Mouse (Mus musculus): Measurements from ENCODE around the gene Zfhx3. TPM values are rescaled to one million over a fixed set of nuclear protein-coding genes. Genes with fewer than 3 reads are reported as not detected.

Zfhx3 gene
- polyA plus RNA-seq, 1 experiment from 2014 or later, result 17.8 TPM

GRCm38 (mm10) chr8:108950311-108950710 lies 1007.9 kb downstream of the Zfhx3 start:
- peaks cover 44% of the 10 kb centered on the region for H3K36me3 ChIP-seq (ENCODE audit: control insufficient read depth, insufficient read depth, low read length)

GRCm38 (mm10) chr8:108951560-108951959 lies 1009.1 kb downstream of the Zfhx3 start:
- Histone ChIP-seq H3K4me1 (ENCODE audit: control insufficient read depth, insufficient read depth, low read depth, low read length) (no peaks in the 10 kb centered on the region), H3K27me3 (replicated peaks; ENCODE audit: control insufficient read depth, insufficient read depth, low read length) (no peaks in the 10 kb centered on the region), H3K4me3 (ENCODE audit: low read length) (no peak overlapping the region), H3K27ac (ENCODE audit: low read depth, low read length) (no peak overlapping the region), H3K9ac (ENCODE audit: low read depth, low read length) (no peak overlapping the region), H3K4me2 (ENCODE audit: low read length) (no peak overlapping the region), H3K9me3 (ENCODE audit: control insufficient read depth, low read length) (peaks cover 28% of the 10 kb centered on the region), H3K36me3 (ENCODE audit: control insufficient read depth, insufficient read depth, low read length) (peaks cover 50% of the 10 kb centered on the region)
- ATAC-seq, result no peak
- WGBS, result 95% methylated on average over 12 of the region's 12 CpGs

More at GRCm38 (mm10) chr8:108950311-108950710, 1007.9 kb downstream of the Zfhx3 start:
- Histone ChIP-seq H3K27ac (ENCODE audit: low read depth, low read length) (no peak overlapping the region), H3K27me3 (replicated peaks; ENCODE audit: control insufficient read depth, insufficient read depth, low read length) (no peaks in the 10 kb centered on the region), H3K4me3 (ENCODE audit: low read length) (no peak overlapping the region), H3K4me2 (ENCODE audit: low read length) (no peak overlapping the region), H3K9ac (ENCODE audit: low read depth, low read length) (no peak overlapping the region), H3K9me3 (ENCODE audit: control insufficient read depth, low read length) (peaks cover 24% of the 10 kb centered on the region), H3K4me1 (ENCODE audit: control insufficient read depth, insufficient read depth, low read depth, low read length) (no peaks in the 10 kb centered on the region)
- WGBS, result 97% methylated on average over 21 of the region's 21 CpGs
- no peak for ATAC-seq

GRCm38 (mm10) chr8:108956416-108956815 lies 1014.0 kb downstream of the Zfhx3 start:
- ATAC-seq, result no peak
- H3K4me1 ChIP-seq (ENCODE audit: control insufficient read depth, insufficient read depth, low read depth, low read length), result no peaks in the 10 kb centered on the region
- no peak overlapping the region for H3K27ac ChIP-seq (ENCODE audit: low read depth, low read length)
- peak overlapping the region; percentile 43 for H3K4me2 ChIP-seq (ENCODE audit: low read length)
- 50% methylated on average over 37 of the region's 37 CpGs for WGBS
- peak overlapping the region; percentile 34 for H3K4me3 ChIP-seq (ENCODE audit: low read length)
- peaks cover 5% of the 10 kb centered on the region; the same call in 1 of the 2 replicates for H3K9me3 ChIP-seq (ENCODE audit: control insufficient read depth, low read length)
- no peaks in the 10 kb centered on the region for H3K27me3 ChIP-seq (replicated peaks; ENCODE audit: control insufficient read depth, insufficient read depth, low read length)
- peaks cover 15% of the 10 kb centered on the region for H3K36me3 ChIP-seq (ENCODE audit: control insufficient read depth, insufficient read depth, low read length)
- H3K9ac ChIP-seq (ENCODE audit: low read depth, low read length), result peak overlapping the region; percentile 9; the same call in 1 of the 2 replicates

DNA sequence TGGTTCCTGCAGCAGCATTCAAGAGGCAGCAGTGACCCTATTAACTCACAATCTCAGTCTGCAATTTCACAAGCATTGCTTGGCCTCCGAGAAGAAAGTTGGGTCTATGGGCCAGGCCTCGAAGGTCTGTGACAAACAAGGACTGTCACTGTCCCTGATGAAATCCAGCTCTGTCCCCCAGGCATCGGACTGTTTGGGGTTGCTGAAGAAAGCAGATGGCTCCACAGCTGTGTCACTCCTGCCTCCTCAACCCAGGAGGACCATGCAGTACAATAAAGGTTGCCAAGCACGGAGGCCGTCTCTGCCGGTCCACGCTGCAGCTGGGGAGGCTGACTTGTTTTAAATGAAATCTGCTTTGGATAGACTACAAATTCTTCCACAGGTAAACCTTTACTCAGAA lies 1020.1 kb downstream of the Zfhx3 start:
- ATAC-seq, result no peak
- H3K4me2 ChIP-seq (ENCODE audit: low read length), result no peak overlapping the region
- no peaks in the 10 kb centered on the region for H3K9me3 ChIP-seq (ENCODE audit: control insufficient read depth, low read length)
- no peak overlapping the region for H3K27ac ChIP-seq (ENCODE audit: low read depth, low read length)
- no peak overlapping the region for H3K4me3 ChIP-seq (ENCODE audit: low read length)
- no peaks in the 10 kb centered on the region for H3K36me3 ChIP-seq (ENCODE audit: control insufficient read depth, insufficient read depth, low read length)
- H3K27me3 ChIP-seq (replicated peaks; ENCODE audit: control insufficient read depth, insufficient read depth, low read length), result no peaks in the 10 kb centered on the region
- WGBS, result 48% methylated on average over 7 of the region's 7 CpGs
- H3K9ac ChIP-seq (ENCODE audit: low read depth, low read length), result no peak overlapping the region
- no peaks in the 10 kb centered on the region for H3K4me1 ChIP-seq (ENCODE audit: control insufficient read depth, insufficient read depth, low read depth, low read length)

- Histone ChIP-seq H3K9me3 (ENCODE audit: control insufficient read depth, low read length) (no peaks in the 10 kb centered on the region), H3K4me3 (ENCODE audit: low read length) (no peak overlapping the region), H3K4me1 (ENCODE audit: control insufficient read depth, insufficient read depth, low read depth, low read length) (no peaks in the 10 kb centered on the region), H3K36me3 (ENCODE audit: control insufficient read depth, insufficient read depth, low read length) (no peaks in the 10 kb centered on the region), H3K27ac (ENCODE audit: low read depth, low read length) (no peak overlapping the region), H3K4me2 (ENCODE audit: low read length) (no peak overlapping the region), H3K9ac (ENCODE audit: low read depth, low read length) (no peak overlapping the region), H3K27me3 (replicated peaks; ENCODE audit: control insufficient read depth, insufficient read depth, low read length) (no peaks in the 10 kb centered on the region)
- no peak for ATAC-seq
- WGBS, result 88% methylated on average over 2 of the region's 2 CpGs
Measured at GRCm38 (mm10) chr8:108963181-108963580, 1020.7 kb downstream of the Zfhx3 start.

DNA sequence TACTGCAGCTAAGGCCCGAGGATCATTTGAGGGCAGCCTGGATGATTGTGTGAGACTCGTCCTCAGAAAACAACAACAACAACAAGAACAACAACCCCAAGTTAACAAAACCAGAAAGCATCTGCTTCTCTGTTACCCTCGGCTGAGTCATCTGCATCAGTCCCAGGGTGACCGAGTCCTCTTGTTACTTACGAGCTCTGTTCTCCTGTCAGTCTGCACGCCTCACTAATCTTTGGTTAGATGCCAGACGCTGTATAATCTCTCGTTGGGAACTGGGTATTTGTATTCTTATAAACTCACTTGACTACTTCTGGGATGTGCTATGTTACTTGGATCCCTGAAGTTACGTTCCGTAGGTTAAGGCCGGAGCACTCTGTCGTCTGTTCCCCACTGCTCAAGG lies 1023.6 kb downstream of the Zfhx3 start:
- no peaks in the 10 kb centered on the region for H3K36me3 ChIP-seq (ENCODE audit: control insufficient read depth, insufficient read depth, low read length)
- 58% methylated on average over 12 of the region's 12 CpGs for WGBS
- H3K4me2 ChIP-seq (ENCODE audit: low read length), result no peak overlapping the region
- H3K27ac ChIP-seq (ENCODE audit: low read depth, low read length), result no peak overlapping the region
- no peak for ATAC-seq
- no peaks in the 10 kb centered on the region for H3K27me3 ChIP-seq (replicated peaks; ENCODE audit: control insufficient read depth, insufficient read depth, low read length)
- no peaks in the 10 kb centered on the region for H3K4me1 ChIP-seq (ENCODE audit: control insufficient read depth, insufficient read depth, low read depth, low read length)
- no peak overlapping the region for H3K9ac ChIP-seq (ENCODE audit: low read depth, low read length)
- no peaks in the 10 kb centered on the region for H3K9me3 ChIP-seq (ENCODE audit: control insufficient read depth, low read length)
- no peak overlapping the region for H3K4me3 ChIP-seq (ENCODE audit: low read length)

DNA sequence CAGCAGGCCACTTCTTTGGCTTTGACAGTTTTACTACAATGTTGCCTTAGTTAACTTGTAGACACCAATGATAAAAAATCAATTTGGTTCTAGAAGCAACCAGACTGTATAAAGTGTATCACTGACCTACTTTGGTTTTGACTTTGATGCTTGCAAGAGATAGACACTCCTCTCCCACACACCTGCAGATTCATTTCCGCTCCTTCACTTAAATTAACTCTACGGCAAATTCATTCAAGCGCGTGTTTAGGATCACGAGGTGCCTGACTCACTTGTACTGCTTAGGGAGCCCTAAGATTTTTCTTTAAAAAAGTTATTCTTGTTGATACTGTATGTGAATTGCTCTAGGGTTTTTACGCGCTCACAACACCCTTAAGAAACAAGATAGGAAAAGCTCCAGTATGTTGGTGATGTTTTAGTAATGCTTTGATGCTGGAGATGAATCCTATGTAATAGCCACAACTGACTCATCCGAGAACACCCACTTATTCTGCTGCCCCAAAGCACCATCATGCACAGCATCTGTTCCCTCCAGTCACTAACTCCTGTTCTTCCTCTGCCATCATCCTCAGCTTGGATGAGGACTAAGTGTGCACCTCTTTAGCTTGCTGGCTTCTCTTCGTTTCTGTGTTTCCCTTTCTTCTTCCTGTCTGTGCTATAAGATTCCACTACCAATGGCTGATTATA lies 1031.3 kb downstream of the Zfhx3 start:
- Histone ChIP-seq H3K9ac (ENCODE audit: low read depth, low read length) (no peak overlapping the region), H3K4me3 (ENCODE audit: low read length) (no peak overlapping the region), H3K27me3 (replicated peaks; ENCODE audit: control insufficient read depth, insufficient read depth, low read length) (no peaks in the 10 kb centered on the region), H3K4me1 (ENCODE audit: control insufficient read depth, insufficient read depth, low read depth, low read length) (no peaks in the 10 kb centered on the region), H3K36me3 (ENCODE audit: control insufficient read depth, insufficient read depth, low read length) (no peaks in the 10 kb centered on the region), H3K9me3 (ENCODE audit: control insufficient read depth, low read length) (no peaks in the 10 kb centered on the region), H3K27ac (ENCODE audit: low read depth, low read length) (no peak overlapping the region), H3K4me2 (ENCODE audit: low read length) (no peak overlapping the region)
- no peak for ATAC-seq
- whole genome bisulfite sequencing, result 90% methylated on average over 9 of the region's 9 CpGs

DNA sequence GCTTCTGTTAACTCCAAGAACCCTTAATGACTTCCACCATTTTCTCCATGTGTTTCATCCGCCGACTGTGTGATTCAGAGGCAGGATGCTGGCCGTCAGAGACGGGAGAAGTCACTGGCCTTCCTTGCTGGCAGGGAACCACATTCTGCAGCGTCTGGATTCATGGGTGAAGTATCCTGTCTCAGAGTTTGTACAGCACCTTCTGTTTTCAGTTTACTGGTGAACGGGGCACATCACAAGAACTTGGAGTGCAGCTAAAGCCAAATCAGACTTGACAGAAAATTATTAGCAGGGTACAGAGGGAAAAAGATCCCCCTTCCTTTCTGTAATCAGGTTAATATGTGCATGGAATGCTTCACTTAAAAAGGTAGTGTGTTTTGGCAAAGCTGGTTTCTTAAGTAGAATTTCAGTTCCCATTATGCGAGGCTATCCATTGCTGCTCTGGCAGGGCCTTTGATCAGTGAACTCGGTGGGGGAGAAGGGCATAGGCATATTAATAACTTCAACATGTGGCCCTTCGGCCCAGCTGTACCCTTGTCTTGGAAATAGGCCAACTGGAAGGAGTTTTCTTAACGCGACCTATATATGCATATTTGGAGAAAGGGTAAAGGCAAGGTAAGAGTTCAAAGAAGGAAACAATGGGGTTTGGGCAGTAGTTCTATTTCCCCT lies 1035.4 kb downstream of the Zfhx3 start:
- ATAC-seq, result no peak
- Histone ChIP-seq H3K4me3 (ENCODE audit: low read length) (no peak overlapping the region), H3K27ac (ENCODE audit: low read depth, low read length) (no peak overlapping the region), H3K4me1 (ENCODE audit: control insufficient read depth, insufficient read depth, low read depth, low read length) (no peaks in the 10 kb centered on the region), H3K36me3 (ENCODE audit: control insufficient read depth, insufficient read depth, low read length) (no peaks in the 10 kb centered on the region), H3K4me2 (ENCODE audit: low read length) (no peak overlapping the region), H3K9me3 (ENCODE audit: control insufficient read depth, low read length) (no peaks in the 10 kb centered on the region), H3K9ac (ENCODE audit: low read depth, low read length) (no peak overlapping the region), H3K27me3 (replicated peaks; ENCODE audit: control insufficient read depth, insufficient read depth, low read length) (no peaks in the 10 kb centered on the region)
- whole genome bisulfite sequencing, result 59% methylated on average over 11 of the region's 11 CpGs

DNA sequence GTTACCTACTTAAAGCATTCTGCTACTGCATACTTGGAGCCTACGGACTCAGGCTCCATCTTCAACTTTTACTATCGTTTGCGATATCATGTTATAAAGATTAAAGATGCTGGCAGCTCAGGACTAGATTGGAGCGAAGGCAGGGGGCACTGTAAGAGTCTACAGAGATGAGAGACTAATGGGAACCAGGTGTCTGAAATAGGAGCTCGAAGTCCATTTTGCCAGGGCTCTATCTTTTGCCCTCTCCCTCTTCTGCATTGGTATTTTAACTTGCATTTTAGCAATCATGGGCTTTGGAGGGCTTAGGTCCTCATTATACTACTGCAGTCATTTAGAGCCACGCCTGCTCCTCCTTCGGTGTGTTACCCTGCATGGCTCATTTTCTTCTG lies 1035.9 kb downstream of the Zfhx3 start:
- Histone ChIP-seq H3K9ac (ENCODE audit: low read depth, low read length) (no peak overlapping the region), H3K4me3 (ENCODE audit: low read length) (no peak overlapping the region), H3K27ac (ENCODE audit: low read depth, low read length) (no peak overlapping the region), H3K9me3 (ENCODE audit: control insufficient read depth, low read length) (no peaks in the 10 kb centered on the region), H3K27me3 (replicated peaks; ENCODE audit: control insufficient read depth, insufficient read depth, low read length) (no peaks in the 10 kb centered on the region), H3K36me3 (ENCODE audit: control insufficient read depth, insufficient read depth, low read length) (no peaks in the 10 kb centered on the region), H3K4me1 (ENCODE audit: control insufficient read depth, insufficient read depth, low read depth, low read length) (no peaks in the 10 kb centered on the region), H3K4me2 (ENCODE audit: low read length) (no peak overlapping the region)
- no peak for ATAC-seq
- WGBS, result 84% methylated on average over 7 of the region's 7 CpGs

All from hindbrain, embryonic 16.5 days (tissue).